Mouse (Mus musculus) lung, postnatal 36 days (tissue): ENCODE data around the gene Dvl1.

Experiments used
- DNase-seq: peaks from one replicate; pipeline ENCODE4 v3.0.0; 2022; ENCODE audit warnings: mixed read lengths

Gene Dvl1

GRCm38 (mm10) chr4:155840076-155841002, 6.9 kb upstream of the Dvl1 start:
- no peak for DNase-seq

- peak; percentile 85 for DNase-seq
These were observed 6.2 kb upstream of the Dvl1 start for GRCm38 (mm10) chr4:155841003-155841454.

- DNase-seq, result no peak
These were observed 5.4 kb upstream of the Dvl1 start for GRCm38 (mm10) chr4:155841651-155842270.

GRCm38 (mm10) chr4:155843231-155843630, 4.0 kb upstream of the Dvl1 start:
- DNase-seq, result no peak

GRCm38 (mm10) chr4:155847591-155848352, 570 bp downstream of the Dvl1 start:
- DNase-seq, result peak; percentile 47

- no peak for DNase-seq
These were observed 1.4 kb downstream of the Dvl1 start for GRCm38 (mm10) chr4:155848434-155849095.

GRCm38 (mm10) chr4:155849391-155849790, 2.2 kb downstream of the Dvl1 start:
- no peak for DNase-seq

- DNase-seq, result no peak
These were observed 2.7 kb downstream of the Dvl1 start for GRCm38 (mm10) chr4:155849792-155850451.

- no peak for DNase-seq
These were observed 4.2 kb downstream of the Dvl1 start for GRCm38 (mm10) chr4:155851368-155851767.

- no peak for DNase-seq
These were observed 4.8 kb downstream of the Dvl1 start for GRCm38 (mm10) chr4:155851951-155852411.

- no peak for DNase-seq
These were observed 6.2 kb downstream of the Dvl1 start for GRCm38 (mm10) chr4:155853421-155853820.

GRCm38 (mm10) chr4:155854991-155855390, 7.8 kb downstream of the Dvl1 start:
- DNase-seq, result no peak

- no peak for DNase-seq
These were observed 8.9 kb downstream of the Dvl1 start for GRCm38 (mm10) chr4:155856071-155856470.

- DNase-seq, result no peak
These were observed 9.7 kb downstream of the Dvl1 start for GRCm38 (mm10) chr4:155856881-155857280.

- DNase-seq, result no peak
These were observed 12.1 kb downstream of the Dvl1 start for GRCm38 (mm10) chr4:155859318-155859717.

- DNase-seq, result no peak
These were observed 14.6 kb downstream of the Dvl1 start for GRCm38 (mm10) chr4:155861787-155862186.

- DNase-seq, result no peak
These were observed 15.8 kb downstream of the Dvl1 start, which contains the start of gene Tas1r3 for GRCm38 (mm10) chr4:155863001-155863400. Tas1r3 (minus strand) TSS chr4:155863362.

- peak; percentile 38 for DNase-seq
These were observed 21.6 kb downstream of the Dvl1 start for GRCm38 (mm10) chr4:155868614-155869298.

- peak; percentile 98 for DNase-seq
These were observed 22.3 kb downstream of the Dvl1 start, which contains the start of the genes Cptp and Ints11 for GRCm38 (mm10) chr4:155869317-155870033. Cptp (minus strand) TSS chr4:155869440. Ints11 (plus strand) TSS chr4:155869546.

GRCm38 (mm10) chr4:155871404-155871803, 24.2 kb downstream of the Dvl1 start:
- no peak for DNase-seq
